Mouse (Mus musculus) hindbrain, embryonic 16.5 days (tissue): ENCODE results near the gene Tiam1. TPM values are rescaled to one million over a fixed set of nuclear protein-coding genes. Genes with fewer than 3 reads are reported as not detected.
A peak's percentile ranks its signal among the peaks of the same experiment; 100 is the strongest.

Source experiments
- ATAC-seq: fragments of 200-750 bp; cut with Nextera tagmentation; 2 replicates; pipeline ENCODE4 v1.8.0; 2017; ENCODE audit warnings: moderate TSS enrichment, moderate library complexity
- H3K27ac ChIP-seq: fragments of 300-500 bp; sonication (generic); 2 replicates; pipeline ENCODE4 v1.5.1; 2014; ENCODE audit warnings: low read depth, mild to moderate bottlenecking, control low read depth, low read length, moderate library complexity
- H3K27me3 ChIP-seq: fragments of 300-500 bp; sonication (generic); replicated peaks from 2 replicates; pipeline ENCODE4 v1.6.1; 2014; ENCODE audit warnings: low read length; ENCODE audit not compliant: control insufficient read depth, insufficient read depth
- H3K36me3 ChIP-seq: fragments of 300-500 bp; sonication (generic); 2 replicates; pipeline ENCODE4 v1.6.1; 2014; ENCODE audit warnings: mild to moderate bottlenecking, low read length, moderate library complexity, mixed read lengths; ENCODE audit not compliant: control insufficient read depth, insufficient read depth
- H3K4me1 ChIP-seq: fragments of 300-500 bp; sonication (generic); 2 replicates; pipeline ENCODE4 v1.6.1; 2014; ENCODE audit warnings: low read depth, low read length; ENCODE audit not compliant: control insufficient read depth, insufficient read depth
- H3K4me2 ChIP-seq: fragments of 300-500 bp; sonication (generic); 2 replicates; pipeline ENCODE4 v1.6.1; 2014; ENCODE audit warnings: mild to moderate bottlenecking, low read length, control low read depth, moderate library complexity
- H3K4me3 ChIP-seq: fragments of 300-500 bp; sonication (generic); 2 replicates; pipeline ENCODE4 v1.5.1; 2014; ENCODE audit warnings: mild to moderate bottlenecking, low read length, control low read depth, moderate library complexity
- H3K9ac ChIP-seq: fragments of 300-500 bp; sonication (generic); 2 replicates; pipeline ENCODE4 v1.6.1; 2014; ENCODE audit warnings: low read depth, mild to moderate bottlenecking, control low read depth, low read length, moderate library complexity
- H3K9me3 ChIP-seq: fragments of 300-500 bp; sonication (generic); 2 replicates; pipeline ENCODE4 v1.6.1; 2014; ENCODE audit warnings: mild to moderate bottlenecking, low read length, moderate library complexity; ENCODE audit not compliant: control insufficient read depth
- WGBS: fragments of 180-500 bp; shearing (Covaris S2); extraction: QIAGEN DNeasy Blood & Tissue Kit; methylation state at CpG from one replicate; pipeline ENCODE4 v1.1.7; 2014; 5-methylcytosine and 5-hydroxymethylcytosine counted together
- polyA plus RNA-seq: library from polyadenylated mRNA; unstranded; fragments of >200 nt; fragmentation: Nextera tagmentation; extraction: Ambion mirVana; gene quantifications from 2 replicates; pipeline ENCODE4 v1.2.1, GENCODE M21; 2015

Tiam1 gene
- polyA plus RNA-seq, 1 experiment from 2014 or later = 16.6 TPM

DNA sequence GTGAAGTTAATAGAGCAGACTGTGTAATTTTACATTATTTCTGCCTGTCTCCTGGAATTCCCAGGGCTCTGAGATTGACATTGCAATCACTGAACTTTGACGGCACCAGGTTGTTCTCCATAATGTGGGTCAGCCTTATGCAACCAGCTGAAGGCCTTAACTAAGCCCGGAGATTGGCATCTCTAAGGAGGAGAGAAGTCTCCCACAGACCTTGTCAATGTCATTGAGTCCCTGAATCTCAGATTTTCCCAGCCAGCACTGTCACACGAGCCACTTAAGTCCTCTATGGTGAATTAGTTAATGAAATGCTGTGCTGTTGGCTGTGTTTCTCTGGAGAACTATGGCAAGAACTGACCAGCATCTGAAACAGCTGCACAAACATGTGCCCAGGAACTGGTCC lies 388.9 kb downstream of the Tiam1 start:
- Histone ChIP-seq H3K9ac (no peak overlapping the region), H3K9me3 (no peaks in the 10 kb centered on the region), H3K4me2 (no peak overlapping the region), H3K4me1 (no peaks in the 10 kb centered on the region), H3K4me3 (no peak overlapping the region), H3K27me3 (no peaks in the 10 kb centered on the region), H3K36me3 (no peaks in the 10 kb centered on the region), H3K27ac (no peak overlapping the region)
- WGBS = 56% methylated on average over 3 of the region's 3 CpGs
- no peak for ATAC-seq

DNA sequence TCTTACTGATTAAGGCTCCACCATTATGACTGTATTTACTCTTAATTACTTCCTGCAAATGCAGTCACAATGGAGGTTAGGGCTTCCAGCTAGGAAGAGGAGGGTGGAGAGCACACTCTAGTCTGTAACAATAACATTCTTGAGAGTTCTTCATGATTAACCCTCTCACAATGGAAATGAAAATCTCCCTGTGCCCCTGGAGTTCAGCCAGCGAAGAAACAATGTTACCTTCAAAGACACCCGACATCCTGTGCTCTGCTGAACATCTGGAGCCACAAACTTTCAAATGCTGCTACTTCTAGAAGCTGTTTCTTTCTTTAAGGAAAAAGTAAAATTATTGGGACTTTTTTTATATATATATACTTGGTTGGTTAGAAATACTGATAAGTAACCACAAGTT lies 395.7 kb downstream of the Tiam1 start:
- ATAC-seq = no peak
- 40% methylated on average over 2 of the region's 2 CpGs for WGBS

DNA sequence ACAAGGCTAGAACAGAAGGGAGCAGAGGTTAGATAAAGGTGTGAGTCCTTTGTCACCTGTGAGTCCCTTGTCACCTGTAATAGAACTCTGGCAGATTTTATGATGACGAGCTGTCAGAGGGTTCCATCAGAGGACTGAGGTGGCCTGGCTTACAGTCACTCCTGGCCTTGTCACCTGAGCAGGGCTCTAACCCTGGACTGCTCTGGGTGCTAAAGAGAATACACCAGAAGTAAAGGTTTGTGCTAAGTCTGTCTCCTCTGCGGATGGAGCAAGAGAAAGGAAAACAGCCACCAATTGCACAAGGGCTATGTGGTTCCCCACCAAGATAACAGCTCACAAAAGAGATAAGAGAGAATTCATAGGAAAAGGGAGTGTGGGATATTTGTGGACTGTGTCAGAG lies 404.0 kb downstream of the Tiam1 start:
- WGBS = 71% methylated on average over 2 of the region's 2 CpGs
- no peaks in the 10 kb centered on the region for H3K27me3 ChIP-seq
- no peak for ATAC-seq
- no peak overlapping the region for H3K9ac ChIP-seq
- no peaks in the 10 kb centered on the region for H3K4me1 ChIP-seq
- H3K36me3 ChIP-seq = no peaks in the 10 kb centered on the region
- H3K9me3 ChIP-seq = no peaks in the 10 kb centered on the region
- no peak overlapping the region for H3K27ac ChIP-seq
- H3K4me2 ChIP-seq = no peak overlapping the region
- no peak overlapping the region for H3K4me3 ChIP-seq

More for the DNA sequence above, 395.7 kb downstream of the Tiam1 start:
- no peak overlapping the region for H3K4me2 ChIP-seq
- no peaks in the 10 kb centered on the region for H3K4me1 ChIP-seq
- no peaks in the 10 kb centered on the region for H3K9me3 ChIP-seq
- H3K4me3 ChIP-seq = no peak overlapping the region
- no peaks in the 10 kb centered on the region for H3K36me3 ChIP-seq
- H3K27me3 ChIP-seq = no peaks in the 10 kb centered on the region
- no peak overlapping the region for H3K27ac ChIP-seq
- no peak overlapping the region for H3K9ac ChIP-seq

DNA sequence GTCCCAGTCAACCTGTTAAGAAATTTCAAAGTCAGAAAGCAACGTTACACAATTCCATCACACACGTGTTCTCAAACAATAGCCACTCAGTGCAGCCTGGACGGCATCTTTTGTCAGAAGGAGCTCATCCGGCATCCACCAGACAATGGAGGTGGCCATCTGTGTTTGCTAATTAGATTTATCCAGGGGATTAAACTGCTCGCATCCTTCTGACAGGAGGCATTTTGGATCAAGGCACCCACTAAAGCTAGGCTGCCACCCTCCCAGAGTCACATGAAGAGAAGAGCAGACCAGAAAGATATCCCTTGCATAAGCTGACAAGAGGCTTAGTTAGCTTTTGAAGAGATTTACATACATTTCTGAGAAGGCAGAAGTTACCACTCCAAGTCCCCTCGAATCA lies 404.6 kb downstream of the Tiam1 start:
- Histone ChIP-seq H3K4me1 (no peaks in the 10 kb centered on the region), H3K4me3 (no peak overlapping the region), H3K4me2 (no peak overlapping the region), H3K27me3 (no peaks in the 10 kb centered on the region), H3K27ac (no peak overlapping the region), H3K9ac (no peak overlapping the region), H3K36me3 (no peaks in the 10 kb centered on the region), H3K9me3 (no peaks in the 10 kb centered on the region)
- WGBS = 9% methylated on average over 6 of the region's 6 CpGs
- ATAC-seq = peak; percentile 30; the same call in 1 of the 2 replicates

Other genes starting within 250 kb of the Tiam1 start
- 942 and 968 TPM in 2 replicates for gene Sod1, start 77.0 kb upstream of the Tiam1 start, polyA plus RNA-seq
- gene Scaf4, start 140.7 kb upstream of the Tiam1 start, polyA plus RNA-seq = 17.1 and 23.2 TPM in 2 replicates
- gene Hunk, start 242.2 kb upstream of the Tiam1 start, polyA plus RNA-seq = 4.7 and 7.2 TPM in 2 replicates